Mouse (Mus musculus) left cerebral cortex, postnatal 10 days (tissue): ENCODE measurements at regions not wholly inside any gene's neighbourhood (a gene's known extent, or its start where the extent isn't known, plus 50 kb on each side); places are given as distances from the start of the nearest gene placed in this dataset.
A peak's percentile ranks its signal among the peaks of the same experiment; 100 is the strongest.

Experiments used
- DNase-seq, 2 experiments: peaks; one replicate each; pipeline ENCODE4 v3.0.0; 2021 to 2022; ENCODE audit warnings: low spot score in 2 of 2, mixed read lengths in 1 of 2; ENCODE audit errors: extremely low spot score in 1 of 2
- intact Hi-C: fragments of 180-260 bp; cut with DNase I; formaldehyde crosslinking; loops from one replicate; pipeline ENCODE4 v1.15.1; 2025

DNA sequence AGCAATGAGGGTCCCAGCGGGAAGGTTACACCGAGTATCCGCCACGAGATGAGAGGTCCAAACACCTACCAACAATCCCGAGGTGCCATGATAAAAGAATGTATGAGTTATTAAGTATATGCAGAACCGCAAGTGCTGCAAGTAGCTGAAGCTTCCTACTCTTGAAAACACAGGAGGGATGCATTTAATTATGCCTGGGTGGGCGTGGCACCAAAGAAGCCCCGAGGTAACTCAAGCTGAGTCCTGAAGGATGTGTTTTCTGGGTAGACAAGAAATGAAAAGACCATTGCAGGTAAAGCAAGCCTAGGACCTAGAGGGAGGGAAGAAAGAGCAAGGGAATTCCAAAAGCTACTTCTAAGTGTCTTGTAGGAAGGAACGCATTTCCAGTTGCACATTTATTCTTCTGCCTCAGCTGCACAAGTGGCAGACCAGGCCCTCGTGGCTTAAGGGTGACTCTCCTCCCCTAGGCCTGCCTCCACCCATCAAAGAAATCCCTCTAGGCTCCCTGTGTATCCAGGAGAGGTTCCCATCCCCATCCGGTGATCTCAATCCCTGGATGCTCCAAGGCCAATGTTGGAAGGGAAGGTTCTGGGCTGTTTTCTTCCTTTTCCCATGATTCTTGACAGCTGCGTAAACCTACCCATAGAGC lies 104.2 kb upstream of the Mgme1 start:
- no peak for DNase-seq
- intact Hi-C loops = no loop called here

DNA sequence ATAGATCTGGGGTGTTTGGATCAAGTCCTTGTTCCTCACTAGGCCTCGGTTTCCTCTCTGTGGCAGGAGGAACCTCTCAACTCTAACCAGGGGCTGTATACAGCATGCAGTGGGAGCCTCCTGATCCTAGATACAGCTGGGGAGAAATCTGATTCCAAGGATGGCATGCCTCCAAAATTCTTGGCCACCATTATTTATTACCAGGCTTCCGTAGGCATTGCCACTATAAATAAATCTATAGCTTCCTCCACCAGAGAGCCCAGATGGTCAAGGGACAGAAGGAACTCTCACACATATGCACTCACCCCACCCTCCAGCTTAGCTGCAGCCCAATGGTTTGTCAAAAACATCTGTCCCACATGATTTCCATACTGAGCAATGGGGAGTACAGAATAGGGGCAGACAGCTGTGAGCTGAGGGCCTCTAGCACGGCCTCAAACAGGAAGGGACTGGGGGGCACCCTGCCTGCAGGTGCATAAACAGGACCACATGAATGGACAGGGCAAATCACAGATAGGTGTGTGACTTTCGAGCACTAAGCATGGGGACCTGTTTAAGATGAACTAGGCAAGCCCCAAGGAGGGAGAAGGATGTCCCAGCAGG lies 100.8 kb upstream of the Mgme1 start:
- no peak for DNase-seq
- intact Hi-C loops = no loop called here

DNA sequence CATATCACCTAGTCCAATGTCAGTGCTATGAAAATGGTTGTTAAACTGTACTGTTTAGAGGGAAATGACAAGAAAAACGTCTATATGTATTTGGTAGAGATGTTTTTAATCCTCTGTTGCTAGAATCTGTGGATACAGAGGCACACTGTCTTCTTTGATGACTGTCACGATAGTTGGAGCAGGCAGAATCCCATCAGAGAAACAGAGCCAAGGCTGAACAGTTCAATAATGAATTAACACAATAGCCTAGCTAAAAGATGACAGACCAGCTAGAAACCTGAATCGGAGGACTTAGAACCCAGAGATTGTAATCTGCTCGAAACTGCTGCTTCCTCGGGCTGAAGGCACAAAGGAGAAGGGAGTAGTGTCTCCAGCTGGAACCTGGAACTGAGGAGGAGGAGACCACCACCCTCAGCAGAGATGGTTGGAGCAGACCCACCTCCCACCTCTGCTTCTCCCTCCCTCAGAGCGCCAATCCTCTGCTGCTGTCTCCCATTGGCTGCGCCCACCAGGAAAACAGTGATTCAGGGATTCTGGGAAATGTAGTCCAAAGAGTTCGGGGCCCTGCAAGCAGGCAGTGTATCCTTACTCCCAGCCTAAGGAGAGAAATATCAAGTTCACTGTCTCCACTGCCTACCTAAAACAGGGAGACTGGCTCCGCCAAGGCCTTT lies 98.2 kb upstream of the Mgme1 start:
- intact Hi-C loops = no loop called here
- DNase-seq = peak; percentile 82 to 89

DNA sequence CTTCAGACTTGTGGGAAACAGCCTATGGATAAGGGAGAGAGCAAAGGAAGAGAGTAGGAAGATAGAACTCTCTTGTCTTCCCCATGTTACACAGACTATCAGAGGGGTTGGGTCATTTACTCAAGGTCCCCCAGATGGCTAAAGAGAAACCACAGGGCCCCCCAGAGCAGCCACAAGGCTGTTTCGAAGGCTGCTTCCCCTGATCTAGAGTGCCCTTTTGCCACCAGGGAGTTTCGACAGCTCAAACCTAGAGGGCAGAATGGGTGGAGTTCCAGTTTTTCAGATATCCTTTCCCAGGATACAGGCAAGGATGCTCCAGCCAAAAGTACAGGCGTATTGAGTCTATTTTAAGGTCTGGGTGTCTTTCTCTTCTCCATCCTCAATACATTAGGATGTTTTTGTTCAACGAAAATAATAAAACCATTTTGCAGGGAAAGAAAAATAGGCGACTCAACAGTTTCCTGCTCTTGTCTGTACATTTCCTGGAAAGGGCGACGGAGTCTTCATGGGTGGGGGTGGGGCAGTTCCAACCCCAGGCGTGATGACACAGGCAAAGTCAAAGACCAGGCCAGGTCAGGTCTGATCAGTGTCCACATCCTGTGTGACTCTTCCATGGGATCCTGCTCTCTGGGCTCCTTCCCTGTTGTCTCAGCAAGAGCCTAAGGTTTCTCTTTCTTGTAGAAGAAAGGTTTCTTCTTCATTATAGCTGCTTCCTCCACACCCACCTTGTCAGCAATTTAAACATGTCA lies 96.9 kb upstream of the Mgme1 start:
- no peak for DNase-seq
- intact Hi-C loops = no loop called here

DNA sequence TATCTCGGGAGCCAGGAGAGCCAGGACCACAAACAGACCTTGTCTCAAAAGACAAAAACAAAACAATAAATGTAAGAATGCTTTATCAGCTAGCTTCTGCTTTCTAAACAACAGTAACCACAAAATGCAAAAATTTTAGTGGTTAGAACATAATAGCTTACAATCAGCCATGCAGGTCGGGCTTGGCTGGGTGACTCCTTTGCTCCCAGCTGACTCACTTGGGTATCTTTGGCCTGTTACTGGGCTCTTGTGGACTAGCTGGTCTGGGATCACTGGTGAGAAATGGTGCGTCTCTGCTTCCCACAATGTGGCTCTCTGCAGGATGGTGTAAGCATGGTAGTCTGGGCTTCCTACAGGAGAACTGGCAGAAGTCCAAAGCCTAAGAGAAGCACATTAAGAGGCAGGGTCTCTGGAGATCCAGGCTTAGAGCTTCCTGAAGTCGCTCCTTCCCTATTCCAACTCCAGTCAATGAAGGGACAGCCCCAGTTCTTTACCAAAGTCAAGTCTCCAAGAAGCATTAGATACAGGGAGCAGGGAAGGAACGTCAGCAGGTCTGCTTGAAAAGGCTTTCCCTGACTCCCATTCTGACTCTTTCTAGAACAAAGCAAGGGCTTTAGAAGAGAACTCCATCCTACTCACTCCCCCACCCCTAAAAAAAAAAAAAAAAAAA lies 96.0 kb upstream of the Mgme1 start:
- no peak for DNase-seq
- intact Hi-C loops = no loop called here

DNA sequence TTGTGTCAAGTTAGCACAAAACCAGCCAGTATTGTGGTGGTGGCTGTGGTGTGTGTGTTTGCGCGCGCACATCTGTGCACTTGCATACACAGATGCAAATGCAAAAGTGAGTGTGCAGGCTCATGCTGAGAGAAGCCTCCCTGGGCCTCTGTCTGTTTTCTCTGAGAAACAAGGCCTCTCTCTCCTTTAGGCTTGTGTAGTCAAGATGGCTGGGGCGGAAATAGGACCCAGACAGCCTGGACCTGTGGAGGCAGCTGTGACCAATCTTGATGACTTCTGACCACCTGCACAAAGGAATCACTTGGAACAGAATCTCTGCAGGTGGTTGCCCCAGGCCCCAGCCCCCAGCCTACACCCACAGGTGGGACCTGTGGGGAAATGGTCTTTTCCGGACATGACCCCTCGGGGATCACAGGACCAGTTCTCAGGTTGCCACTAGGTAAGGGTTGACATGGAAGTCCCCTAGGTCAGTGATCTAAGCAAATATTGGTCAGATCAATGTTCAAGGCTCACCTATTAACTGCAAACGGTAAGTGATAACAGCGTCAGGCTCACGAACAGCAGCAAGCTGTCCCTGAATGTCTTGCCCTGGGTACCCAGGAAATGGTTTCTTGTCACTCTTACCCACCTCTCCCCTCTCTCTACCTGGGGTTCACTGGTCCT lies 93.8 kb upstream of the Mgme1 start:
- no peak for DNase-seq
- intact Hi-C loops = no loop called here

DNA sequence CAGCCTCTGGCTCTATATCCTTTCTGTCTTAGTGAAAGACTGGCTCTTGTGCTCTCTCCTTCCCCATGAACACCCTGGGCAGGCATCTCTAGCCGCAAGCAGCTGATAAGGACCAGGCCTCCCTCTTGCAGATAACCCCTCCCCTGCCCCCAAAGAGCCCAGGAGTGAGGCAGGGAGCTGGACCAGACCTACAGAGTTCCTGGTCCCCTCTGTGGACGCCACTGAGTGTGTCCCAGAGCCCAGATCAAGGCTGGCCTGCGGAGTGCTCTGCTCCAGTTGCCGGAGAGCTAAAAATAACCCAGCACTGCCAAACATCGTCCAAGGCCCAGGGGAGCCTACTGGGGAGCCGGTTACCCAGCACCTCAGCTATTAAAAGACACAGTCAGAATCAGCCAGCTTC lies 93.2 kb upstream of the Mgme1 start:
- peak in 1 of 2 experiments; percentile 36 for DNase-seq
- intact Hi-C loops = no loop called here

DNA sequence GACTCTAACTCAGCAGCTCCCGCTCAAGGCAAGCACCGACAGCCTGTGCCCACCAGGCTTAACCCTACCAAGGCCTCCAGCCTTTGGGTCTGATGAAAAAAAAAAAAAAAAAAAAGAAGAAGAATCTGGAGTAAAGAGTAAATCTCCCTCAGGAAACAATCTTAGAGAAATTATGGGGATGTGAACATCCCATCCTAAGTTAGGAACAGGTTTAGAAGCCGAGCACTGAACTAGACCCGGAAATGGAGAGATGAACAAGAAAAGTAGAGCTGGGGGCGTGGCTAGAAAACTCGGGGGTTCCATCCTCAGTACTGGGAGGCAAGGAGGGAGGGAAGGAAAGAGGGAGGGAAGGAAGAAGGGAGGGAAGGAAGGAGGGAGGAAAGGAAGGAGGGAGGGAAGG lies 92.5 kb upstream of the Mgme1 start:
- intact Hi-C loops = no loop called here
- DNase-seq = no peak

DNA sequence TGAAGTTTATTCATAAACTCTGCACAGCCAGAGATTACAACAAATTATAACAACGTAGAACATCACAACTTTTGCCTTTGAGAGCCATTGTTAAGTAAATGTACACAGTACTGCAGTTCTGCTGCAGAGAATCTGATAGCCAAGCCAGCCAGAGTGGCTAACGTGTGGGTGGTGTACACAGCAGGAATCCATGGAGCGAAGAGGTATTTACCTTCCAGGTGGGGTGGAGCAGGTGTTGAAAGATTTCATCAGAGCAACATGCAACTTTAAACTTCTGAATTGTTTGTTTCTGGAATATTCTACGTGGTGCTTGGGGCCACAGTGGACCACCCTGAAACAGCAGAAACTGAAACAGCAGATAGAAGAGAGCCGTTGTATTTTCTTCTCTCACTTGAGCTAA lies 88.4 kb upstream of the Mgme1 start:
- DNase-seq = no peak
- intact Hi-C loops = no loop called here

DNA sequence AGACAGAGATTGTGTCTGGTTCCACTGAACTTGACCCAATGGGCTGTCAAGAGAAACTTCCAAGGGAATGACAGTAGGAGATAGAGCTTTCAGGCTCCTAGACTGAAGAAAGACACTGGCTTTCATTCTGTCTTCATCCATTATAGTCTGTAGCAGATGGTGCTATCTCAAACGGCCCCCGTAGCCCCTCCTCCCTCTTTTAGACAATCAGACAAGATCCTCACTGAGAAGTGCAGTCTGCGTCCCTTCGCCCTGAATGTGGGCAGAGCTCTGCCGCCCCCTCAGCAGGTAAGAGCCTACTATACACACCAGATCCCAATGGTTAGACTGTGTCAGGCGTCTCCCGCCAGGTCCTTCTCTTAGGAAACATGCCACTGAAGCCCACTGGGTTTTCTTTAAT lies 87.9 kb upstream of the Mgme1 start:
- intact Hi-C loops = no loop called here

DNA sequence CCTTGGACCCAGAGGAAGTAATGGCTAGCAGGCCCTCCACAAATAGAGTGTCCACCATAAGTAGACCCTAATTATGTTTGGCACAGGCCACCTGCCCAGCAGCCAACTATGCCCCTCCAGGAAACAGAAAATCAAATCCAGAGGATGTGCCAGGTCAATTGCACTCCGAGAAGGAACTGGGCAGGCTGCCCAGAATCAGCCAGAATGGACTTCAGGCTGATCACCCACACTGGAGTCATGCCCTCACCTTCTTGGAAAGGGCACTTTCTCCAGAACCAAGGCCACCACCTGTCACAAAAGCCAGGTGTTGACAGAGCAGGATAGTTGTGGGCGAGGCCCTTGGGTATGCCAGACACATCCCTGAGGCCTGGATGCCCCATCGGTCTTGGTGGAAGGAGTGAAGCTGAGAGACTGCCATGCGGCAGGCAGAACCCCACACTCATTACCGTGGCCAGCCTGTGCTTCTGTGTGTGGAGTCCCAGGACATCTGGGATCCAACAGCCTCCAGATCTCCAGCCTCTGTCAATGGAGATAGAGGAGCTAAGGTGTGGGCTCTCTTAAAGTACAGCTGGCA lies 87.0 kb upstream of the Mgme1 start:
- intact Hi-C loops = no loop called here
- DNase-seq = peak in 1 of 2 experiments; percentile 43

More for the DNA sequence above, 87.9 kb upstream of the Mgme1 start:
- no peak for DNase-seq

DNA sequence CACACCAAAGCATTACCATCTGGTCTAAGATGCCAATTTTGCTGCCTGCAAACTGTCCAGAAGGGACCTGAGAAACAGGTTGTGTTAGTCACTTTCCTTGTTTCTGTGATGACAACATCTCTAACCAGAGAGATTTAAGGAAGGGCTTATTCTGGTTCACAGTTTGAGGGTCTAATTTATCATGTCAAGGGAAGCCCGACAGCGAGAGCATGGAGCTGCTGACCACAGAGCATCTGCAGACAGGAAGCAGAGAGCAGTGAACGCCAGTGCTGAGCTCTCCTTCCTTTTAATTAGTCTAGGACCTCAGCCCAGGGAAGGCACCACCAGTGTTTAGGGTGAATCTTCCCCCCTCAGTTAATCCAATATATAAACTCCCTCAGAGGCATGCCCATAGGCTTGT lies 85.3 kb upstream of the Mgme1 start:
- intact Hi-C loops = no loop called here
- no peak for DNase-seq

DNA sequence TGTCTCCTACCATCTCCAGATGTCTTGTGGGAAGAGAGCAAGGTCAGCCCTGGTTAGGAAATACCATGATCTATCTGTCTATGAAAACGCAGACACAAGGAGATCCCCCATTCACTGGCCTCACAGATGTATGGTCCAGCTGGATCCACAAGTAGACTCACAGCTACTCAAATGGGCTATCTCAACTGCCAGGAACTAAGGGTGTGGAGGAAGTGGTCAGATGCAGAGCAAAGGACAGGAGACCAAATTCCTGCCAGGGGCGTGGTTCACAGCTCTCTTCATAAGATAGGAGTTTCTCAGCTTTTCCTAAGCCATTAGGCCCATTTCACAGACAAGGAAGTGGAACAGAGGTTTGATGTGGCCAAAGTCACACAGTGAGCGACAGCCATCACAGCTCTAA lies 84.0 kb upstream of the Mgme1 start:
- intact Hi-C loops = no loop called here
- DNase-seq = no peak

DNA sequence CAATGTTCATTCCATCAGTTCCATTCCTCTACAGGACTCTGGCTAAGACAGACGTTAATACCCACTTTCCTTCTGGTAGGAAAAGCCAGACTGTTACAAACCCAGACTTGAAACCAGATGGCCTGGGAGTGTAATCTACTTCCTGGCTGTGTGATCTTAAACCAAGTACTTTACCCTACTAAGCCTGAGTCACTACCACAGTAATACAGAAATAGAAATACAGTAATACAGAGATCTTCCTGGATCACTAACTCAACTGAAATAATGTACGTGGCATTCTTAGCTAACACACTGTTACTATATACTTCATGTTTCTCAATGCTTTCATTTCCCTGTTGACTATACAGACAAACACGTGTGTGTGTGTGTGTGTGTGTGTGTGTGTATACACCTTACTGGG lies 82.4 kb upstream of the Mgme1 start:
- no peak for DNase-seq
- intact Hi-C loops = no loop called here

DNA sequence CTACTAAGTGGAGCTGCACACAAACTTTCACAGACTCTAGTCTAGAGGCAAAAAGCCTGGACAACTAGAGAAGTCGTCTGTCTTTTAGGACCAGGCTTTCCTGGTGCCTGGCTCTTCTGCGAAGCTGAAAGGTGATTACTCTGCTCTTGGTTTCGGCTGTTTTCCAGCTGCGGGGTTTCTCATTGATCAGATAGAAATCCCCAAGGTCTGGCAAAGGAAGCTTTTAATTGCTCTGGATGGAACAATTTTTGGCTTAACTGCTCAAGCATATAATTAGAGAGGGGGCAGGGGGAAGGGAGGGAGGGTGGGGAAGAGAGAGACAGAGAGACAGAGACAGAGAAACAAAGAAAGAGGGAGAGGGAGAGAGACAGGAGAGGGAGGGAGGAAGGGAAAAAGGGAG lies 82.0 kb upstream of the Mgme1 start:
- no peak for DNase-seq
- intact Hi-C loops = no loop called here

DNA sequence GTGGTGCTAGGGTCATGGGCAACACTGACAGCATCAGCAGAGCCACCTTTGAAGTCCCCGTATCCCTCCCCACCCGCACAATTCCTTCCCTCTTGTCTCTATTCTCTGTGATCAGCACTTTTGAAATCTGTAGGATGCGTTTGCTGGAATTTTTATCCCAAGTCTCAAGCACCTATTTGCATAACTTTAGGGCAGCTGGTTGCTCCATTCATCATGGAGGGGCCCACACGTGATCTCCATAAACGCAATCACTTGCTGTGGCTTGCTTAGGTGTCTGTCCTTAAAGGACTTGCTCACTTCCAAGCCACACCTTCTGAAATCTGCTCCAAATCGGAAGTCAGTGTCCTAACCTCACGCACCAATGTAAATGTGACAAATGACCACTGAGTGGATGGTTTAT lies 80.7 kb upstream of the Mgme1 start:
- DNase-seq = no peak
- intact Hi-C loops = no loop called here

DNA sequence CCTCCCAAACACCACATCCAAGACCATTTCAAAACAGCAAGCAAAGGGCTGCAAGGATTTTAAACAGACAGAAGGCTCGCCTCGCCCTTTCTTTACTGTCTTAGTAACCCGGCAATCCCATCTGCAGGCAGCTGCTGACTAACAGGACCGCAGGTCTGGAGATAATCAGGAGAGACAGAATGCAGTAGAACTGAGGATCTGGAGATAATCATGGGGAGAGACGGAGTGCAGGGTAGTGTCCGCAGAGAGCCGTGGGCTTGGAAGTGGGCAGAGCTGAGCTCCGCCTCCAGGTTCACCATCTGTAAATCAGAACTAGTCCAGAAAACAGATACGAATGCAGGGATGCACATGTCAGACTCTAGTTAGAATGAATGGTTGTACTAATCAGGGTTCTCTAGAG lies 79.4 kb upstream of the Mgme1 start:
- no peak for DNase-seq
- intact Hi-C loops = no loop called here

DNA sequence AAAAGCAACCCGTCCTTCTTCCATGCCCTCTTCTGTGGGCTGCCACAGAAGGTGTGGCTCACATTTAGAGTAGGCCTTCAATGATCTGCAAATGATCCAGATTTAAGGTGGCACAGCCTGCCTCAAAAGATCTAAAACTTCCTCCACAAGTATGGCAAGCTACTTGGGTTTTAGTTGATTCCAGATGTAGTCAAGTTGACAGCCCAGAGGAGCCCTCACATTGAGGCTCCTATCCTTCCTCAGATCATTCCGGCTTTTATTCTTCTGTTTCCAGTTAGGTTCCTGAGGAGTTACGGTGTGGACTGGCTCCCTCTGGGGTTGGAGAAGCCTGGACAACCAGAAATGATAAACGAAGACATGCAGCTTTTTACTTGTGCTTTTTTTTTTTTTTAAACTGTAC lies 78.8 kb upstream of the Mgme1 start:
- DNase-seq = no peak
- intact Hi-C loops = no loop called here

DNA sequence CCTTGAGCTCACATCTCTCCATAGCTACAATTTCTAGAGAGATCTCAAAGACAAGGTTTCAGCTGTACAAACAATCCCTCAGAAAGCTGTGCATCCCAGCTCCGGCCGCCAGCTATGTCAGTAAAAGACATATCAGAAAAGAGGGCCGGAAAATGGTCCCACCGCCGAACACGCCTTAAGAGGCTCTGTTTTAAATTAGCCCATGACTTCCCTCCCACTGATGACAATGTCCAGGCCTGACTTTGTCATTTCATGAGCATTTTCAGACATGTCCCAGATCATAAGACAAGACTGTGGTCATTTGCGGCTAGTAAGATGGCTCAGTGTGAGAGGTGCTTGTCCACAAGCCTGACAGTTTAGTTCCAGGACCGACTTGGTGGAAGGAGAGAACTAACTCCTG lies 78.0 kb upstream of the Mgme1 start:
- no peak for DNase-seq
- intact Hi-C loops = no loop called here
